Mouse (Mus musculus): Measurements from ENCODE around the gene Npl. TPM values are rescaled to one million over a fixed set of nuclear protein-coding genes. Genes with fewer than 3 reads are reported as not detected.
"Not testable (repeated sequence)": the region's sequence is repeated elsewhere in the genome, so short reads cannot be mapped to it uniquely, and the experiment has no call there.

The Npl gene
- polyA plus RNA-seq, 1 experiment = 2.2 TPM

DNA sequence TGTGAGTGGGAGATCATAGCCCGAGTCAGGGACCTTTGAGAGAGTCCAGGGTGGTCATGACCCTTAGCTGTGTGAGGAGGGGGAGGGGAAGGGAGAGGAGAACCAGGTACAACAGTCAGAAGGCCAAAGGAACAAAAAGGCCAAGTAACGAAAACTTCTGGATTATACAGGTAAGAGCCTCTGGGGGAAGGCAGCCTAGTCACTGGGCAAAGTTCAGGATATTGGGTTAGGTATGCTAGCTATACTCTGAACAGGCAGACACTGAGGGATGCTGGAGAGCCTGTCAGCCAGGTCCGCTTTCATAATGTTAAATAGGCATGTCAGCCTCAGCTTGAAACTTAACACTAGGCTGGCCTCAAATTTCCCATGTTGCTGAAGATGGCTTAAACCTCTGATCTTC is 27.7 kb downstream of the Npl start:
- no peak for TF ChIP-seq POLR2A (IDR thresholded peaks at IDR 0.05; ENCODE audit: low read depth, low read length)
- no peak for TF ChIP-seq CTCF (IDR thresholded peaks at IDR 0.05; ENCODE audit: borderline replicate concordance, insufficient read depth, low read length)
- no peaks in the 10 kb centered on the region for H3K4me1 ChIP-seq (ENCODE audit: control insufficient read depth, insufficient read depth, low read length)
- no peak overlapping the region for H3K4me3 ChIP-seq (ENCODE audit: insufficient read depth, low read length)
- H3K27ac ChIP-seq (ENCODE audit: insufficient read depth, low read length) = no peak overlapping the region

DNA sequence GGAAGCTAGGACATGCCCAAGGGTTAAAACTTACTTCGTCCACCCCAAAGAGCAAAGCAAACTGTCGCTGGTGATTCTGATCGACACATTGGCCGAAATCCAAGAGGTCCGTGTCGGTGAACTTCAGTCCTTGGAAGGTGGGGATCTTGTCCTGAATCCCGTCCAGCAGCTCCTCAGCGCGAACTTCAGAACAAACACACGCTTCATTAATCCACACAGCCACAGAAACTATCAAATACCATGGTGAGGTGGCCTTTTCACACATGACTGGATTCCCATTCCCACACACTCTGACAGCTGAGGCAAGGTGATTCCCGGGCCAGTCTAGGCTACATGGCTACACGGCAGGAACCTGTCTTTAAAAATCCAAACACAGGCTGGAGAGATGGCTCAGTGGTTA is 34.5 kb downstream of the Npl start:
- Histone ChIP-seq H3K4me3 (ENCODE audit: insufficient read depth, low read length) (no peak overlapping the region), H3K4me1 (ENCODE audit: control insufficient read depth, insufficient read depth, low read length) (no peaks in the 10 kb centered on the region), H3K27ac (ENCODE audit: insufficient read depth, low read length) (no peak overlapping the region)
- TF ChIP-seq POLR2A (IDR thresholded peaks at IDR 0.05; ENCODE audit: low read depth, low read length) = no peak
- no peak for TF ChIP-seq CTCF (IDR thresholded peaks at IDR 0.05; ENCODE audit: borderline replicate concordance, insufficient read depth, low read length)

DNA sequence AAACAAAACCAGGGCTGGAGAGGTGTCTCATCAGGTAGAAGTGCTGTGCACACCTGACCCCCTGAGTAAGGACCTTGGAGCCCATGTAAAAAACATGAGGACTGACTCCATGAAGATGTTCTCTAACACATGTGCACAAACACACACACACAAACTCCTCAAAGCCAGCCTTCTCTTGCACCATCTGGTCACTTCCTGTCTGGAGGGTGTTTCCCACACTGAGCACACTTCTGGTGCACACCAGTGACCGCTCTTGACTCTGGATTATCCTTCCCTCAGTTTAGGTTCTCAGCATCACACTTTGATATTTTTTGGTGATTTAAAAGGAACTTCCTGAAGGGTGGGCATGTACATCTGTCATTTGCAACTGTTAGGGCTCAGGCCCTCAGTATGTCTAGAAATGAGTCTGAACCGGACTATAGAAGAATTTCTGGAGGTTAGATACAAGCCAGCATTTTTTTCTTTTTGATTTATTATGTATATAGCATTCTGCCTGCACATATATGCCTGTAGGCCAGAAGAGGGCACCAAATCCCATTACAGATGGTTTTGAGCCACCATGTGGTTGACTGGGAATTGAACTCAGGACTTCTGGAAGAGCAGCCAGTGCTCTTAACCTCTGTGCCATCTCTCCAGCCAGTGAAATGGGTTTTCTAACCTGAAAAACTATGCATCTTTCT is 39.4 kb downstream of the Npl start:
- no peak overlapping the region for H3K27ac ChIP-seq (ENCODE audit: insufficient read depth, low read length)
- H3K4me3 ChIP-seq (ENCODE audit: insufficient read depth, low read length) = no peak overlapping the region
- TF ChIP-seq POLR2A (IDR thresholded peaks at IDR 0.05; ENCODE audit: low read depth, low read length) = no peak
- TF ChIP-seq CTCF (IDR thresholded peaks at IDR 0.05; ENCODE audit: borderline replicate concordance, insufficient read depth, low read length) = no peak
- no peaks in the 10 kb centered on the region for H3K4me1 ChIP-seq (ENCODE audit: control insufficient read depth, insufficient read depth, low read length)

DNA sequence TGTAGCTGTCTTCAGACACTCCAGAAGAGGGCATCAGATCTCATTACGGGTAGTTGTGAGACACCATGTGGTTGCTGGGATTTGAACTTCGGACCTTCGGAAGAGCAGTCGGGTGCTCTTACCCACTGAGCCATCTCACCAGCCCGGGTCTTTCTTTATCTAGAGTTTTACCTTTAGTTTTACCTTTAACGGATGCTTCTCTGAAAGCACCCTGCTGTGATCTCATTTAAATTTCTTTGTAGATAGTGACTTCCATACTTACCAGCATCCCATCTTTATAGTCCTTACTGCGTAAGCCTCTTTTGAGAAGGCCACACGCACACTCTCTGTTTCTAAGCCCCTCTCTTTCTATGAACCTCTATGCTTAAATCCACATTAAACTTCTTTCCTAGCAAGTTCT is 40.3 kb downstream of the Npl start:
- not testable (repeated sequence) for H3K4me1 ChIP-seq (ENCODE audit: control insufficient read depth, insufficient read depth, low read length)

DNA sequence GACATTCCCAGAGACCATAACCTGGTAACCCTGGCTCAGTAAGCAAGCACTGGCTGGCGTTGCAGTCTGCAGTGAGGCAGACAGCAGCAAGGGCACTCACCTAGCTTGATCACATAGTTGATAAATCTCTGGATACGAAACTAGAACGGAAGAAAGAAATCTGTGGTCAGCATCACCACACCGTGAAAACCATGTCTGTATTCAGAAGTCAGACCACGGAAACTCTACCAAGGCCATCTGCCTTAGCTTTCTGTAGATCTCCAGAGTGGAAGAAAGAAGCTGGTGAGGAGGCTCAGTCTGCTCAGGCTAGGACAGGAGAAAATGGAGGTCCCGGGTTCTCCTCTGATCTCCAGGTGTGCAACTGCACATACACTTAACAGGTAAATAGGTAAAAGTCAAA is 40.8 kb downstream of the Npl start:
- no peaks in the 10 kb centered on the region for H3K4me1 ChIP-seq (ENCODE audit: control insufficient read depth, insufficient read depth, low read length)
- H3K4me3 ChIP-seq (ENCODE audit: insufficient read depth, low read length) = no peak overlapping the region
- TF ChIP-seq POLR2A (IDR thresholded peaks at IDR 0.05; ENCODE audit: low read depth, low read length) = no peak
- TF ChIP-seq CTCF (IDR thresholded peaks at IDR 0.05; ENCODE audit: borderline replicate concordance, insufficient read depth, low read length) = no peak
- no peak overlapping the region for H3K27ac ChIP-seq (ENCODE audit: insufficient read depth, low read length)

More for the DNA sequence above, 40.3 kb downstream of the Npl start:
- H3K4me3 ChIP-seq (ENCODE audit: insufficient read depth, low read length); H3K27ac ChIP-seq (ENCODE audit: insufficient read depth, low read length): not testable (repeated sequence)

DNA sequence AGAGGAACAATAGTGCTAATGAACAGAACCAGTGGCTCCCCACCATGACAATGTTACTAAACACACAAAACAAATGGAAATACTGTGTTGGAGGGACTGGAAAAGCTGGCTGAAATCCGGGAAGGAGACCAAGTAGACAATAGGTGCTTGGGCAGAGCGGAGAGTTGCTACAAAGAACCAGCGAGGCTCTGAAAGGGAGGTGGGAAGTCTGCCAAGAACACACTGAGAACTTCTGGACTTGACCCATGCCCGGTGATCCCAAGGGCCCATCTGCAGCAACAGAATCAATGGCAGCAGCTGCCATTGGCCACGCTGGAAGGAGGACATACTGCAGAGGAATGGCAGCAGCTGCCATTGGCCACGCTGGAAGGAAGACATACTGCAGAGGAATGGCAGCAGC is 43.6 kb downstream of the Npl start:
- TF ChIP-seq CTCF (IDR thresholded peaks at IDR 0.05; ENCODE audit: borderline replicate concordance, insufficient read depth, low read length) (no peak), POLR2A (IDR thresholded peaks at IDR 0.05; ENCODE audit: low read depth, low read length) (no peak)
- Histone ChIP-seq H3K4me3 (ENCODE audit: insufficient read depth, low read length) (no peak overlapping the region), H3K27ac (ENCODE audit: insufficient read depth, low read length) (no peak overlapping the region), H3K4me1 (ENCODE audit: control insufficient read depth, insufficient read depth, low read length) (no peaks in the 10 kb centered on the region)

DNA sequence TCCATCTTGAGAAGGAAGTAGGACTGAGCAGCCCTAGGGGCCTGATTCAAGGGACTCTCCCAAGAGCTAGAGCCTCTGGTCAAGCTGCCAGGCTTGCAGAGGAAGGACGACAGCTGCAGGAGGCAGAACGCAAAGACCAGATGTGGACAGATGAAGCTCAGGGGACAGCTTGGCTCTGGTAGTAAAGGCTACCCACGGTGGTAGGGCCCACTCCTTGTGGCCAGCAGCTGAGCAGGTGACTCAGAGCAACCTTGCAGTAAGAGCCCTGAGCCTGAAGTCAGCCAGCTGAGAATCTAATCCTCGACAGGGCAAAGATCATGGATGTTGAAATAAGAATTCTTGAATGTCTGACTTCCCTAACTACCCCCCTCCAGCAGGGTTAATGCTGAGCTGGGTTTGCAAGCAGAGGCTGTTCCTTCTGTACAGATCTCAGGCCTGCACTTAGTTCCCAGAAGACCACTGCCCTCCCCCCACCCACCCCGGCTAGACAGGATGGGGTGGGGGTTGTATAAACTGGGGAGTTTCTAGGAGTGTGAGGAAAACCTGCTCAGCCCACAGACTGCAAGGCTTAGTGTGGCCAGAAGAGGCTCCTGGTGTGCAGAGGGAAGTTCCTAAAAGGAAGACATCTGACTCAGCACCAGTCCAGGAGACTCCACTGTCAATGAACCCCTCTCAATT is 48.1 kb downstream of the Npl start:
- no peaks in the 10 kb centered on the region for H3K4me1 ChIP-seq (ENCODE audit: control insufficient read depth, insufficient read depth, low read length)
- no peak for TF ChIP-seq POLR2A (IDR thresholded peaks at IDR 0.05; ENCODE audit: low read depth, low read length)
- no peak for TF ChIP-seq CTCF (IDR thresholded peaks at IDR 0.05; ENCODE audit: borderline replicate concordance, insufficient read depth, low read length)
- no peak overlapping the region for H3K4me3 ChIP-seq (ENCODE audit: insufficient read depth, low read length)
- no peak overlapping the region for H3K27ac ChIP-seq (ENCODE audit: insufficient read depth, low read length)

DNA sequence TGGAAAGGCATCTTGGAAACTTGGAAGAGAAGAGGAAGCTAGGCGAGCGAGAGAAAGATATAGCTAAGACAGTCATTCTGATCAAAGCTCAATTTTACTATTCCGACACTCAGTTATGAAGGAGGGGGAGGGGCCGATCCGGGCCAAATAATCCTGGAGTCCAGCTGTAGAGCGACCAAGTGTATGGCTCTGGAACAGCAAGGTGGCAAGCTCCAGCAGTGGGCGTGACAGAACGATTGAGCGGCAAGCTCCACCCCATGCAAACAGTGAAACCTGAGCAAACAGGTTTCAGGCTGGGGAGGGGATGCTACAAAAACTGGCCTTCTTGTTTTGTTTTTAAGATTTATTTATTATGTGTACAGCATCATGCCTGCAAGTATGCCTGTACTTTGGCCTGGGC is 49.8 kb downstream of the Npl start:
- TF ChIP-seq POLR2A (IDR thresholded peaks at IDR 0.05; ENCODE audit: low read depth, low read length) (no peak), CTCF (IDR thresholded peaks at IDR 0.05; ENCODE audit: borderline replicate concordance, insufficient read depth, low read length) (no peak)
- no peaks in the 10 kb centered on the region for H3K4me1 ChIP-seq (ENCODE audit: control insufficient read depth, insufficient read depth, low read length)

DNA sequence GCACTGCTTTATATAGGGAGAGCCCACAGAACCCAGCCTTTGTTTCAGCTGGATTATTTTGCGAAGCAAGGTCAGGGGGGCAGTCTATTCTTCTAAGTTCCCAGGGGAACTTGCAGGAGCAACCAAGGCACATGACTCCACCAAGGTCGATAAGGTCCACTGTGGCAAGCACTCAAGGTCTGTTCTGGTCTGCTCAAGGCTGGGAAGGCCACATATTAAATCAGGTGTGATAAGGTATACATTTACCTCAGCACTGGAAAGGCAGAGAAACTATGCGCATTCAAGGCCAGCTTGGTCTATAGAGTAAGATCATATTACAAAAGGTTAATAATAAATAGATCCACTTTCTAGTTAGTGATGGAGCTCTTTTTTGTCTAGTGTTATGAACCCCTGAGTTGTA is 53.8 kb downstream of the Npl start:
- Histone ChIP-seq H3K27ac (ENCODE audit: insufficient read depth, low read length) (no peak overlapping the region), H3K4me1 (ENCODE audit: control insufficient read depth, insufficient read depth, low read length) (no peaks in the 10 kb centered on the region), H3K4me3 (ENCODE audit: insufficient read depth, low read length) (no peak overlapping the region)
- TF ChIP-seq CTCF (IDR thresholded peaks at IDR 0.05; ENCODE audit: borderline replicate concordance, insufficient read depth, low read length) = no peak
- no peak for TF ChIP-seq POLR2A (IDR thresholded peaks at IDR 0.05; ENCODE audit: low read depth, low read length)

More for the DNA sequence above, 49.8 kb downstream of the Npl start:
- Histone ChIP-seq H3K4me3 (ENCODE audit: insufficient read depth, low read length) (no peak overlapping the region), H3K27ac (ENCODE audit: insufficient read depth, low read length) (no peak overlapping the region)

DNA sequence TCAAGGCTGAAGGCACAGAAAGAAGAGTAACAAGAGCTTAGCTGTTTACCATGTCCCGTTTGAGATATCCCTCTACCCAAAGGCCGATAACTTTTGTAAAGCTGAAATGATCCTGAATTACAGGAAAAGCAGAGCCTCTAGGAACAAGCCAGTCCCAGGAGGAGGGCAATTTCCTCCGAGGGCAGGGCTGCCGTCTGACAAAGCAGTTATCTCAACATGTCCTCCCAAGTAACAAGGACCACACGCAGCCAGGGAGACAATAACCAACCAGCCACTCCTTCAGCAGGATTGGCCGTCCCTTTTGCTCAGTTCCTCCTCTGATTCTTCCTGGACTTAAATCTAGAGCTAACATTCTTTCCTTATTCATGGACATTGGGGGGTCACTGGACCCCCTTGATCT is 55.9 kb downstream of the Npl start:
- no peaks in the 10 kb centered on the region for H3K4me1 ChIP-seq (ENCODE audit: control insufficient read depth, insufficient read depth, low read length)
- TF ChIP-seq POLR2A (IDR thresholded peaks at IDR 0.05; ENCODE audit: low read depth, low read length) = no peak
- TF ChIP-seq CTCF (IDR thresholded peaks at IDR 0.05; ENCODE audit: borderline replicate concordance, insufficient read depth, low read length) = no peak
- H3K27ac ChIP-seq (ENCODE audit: insufficient read depth, low read length) = no peak overlapping the region
- H3K4me3 ChIP-seq (ENCODE audit: insufficient read depth, low read length) = no peak overlapping the region
